Mouse (Mus musculus): ENCODE data around the gene Dpp6. TPM values are rescaled to one million over a fixed set of nuclear protein-coding genes. Genes with fewer than 3 reads are reported as not detected.
"Not testable (repeated sequence)": the region's sequence is repeated elsewhere in the genome, so short reads cannot be mapped to it uniquely, and the experiment has no call there.

Gene Dpp6
- polyA plus RNA-seq, 1 experiment = 0.64 TPM

- DNase-seq (ENCODE audit: low read depth, low spot score) = no peak
- WGBS = 71% methylated on average over 7 of the region's 7 CpGs
These were observed 600.4 kb downstream of the Dpp6 start for GRCm38 (mm10) chr5:27417398-27417797.

- WGBS = 78% methylated on average over 1 of the region's 1 CpGs
These were observed 601.9 kb downstream of the Dpp6 start for GRCm38 (mm10) chr5:27418856-27419255.

GRCm38 (mm10) chr5:27421090-27421635 lies 604.2 kb downstream of the Dpp6 start:
- WGBS = 28% methylated on average over 4 of the region's 4 CpGs
- DNase-seq (ENCODE audit: low read depth, low spot score) = no peak

More at GRCm38 (mm10) chr5:27418856-27419255, 601.9 kb downstream of the Dpp6 start:
- DNase-seq (ENCODE audit: low read depth, low spot score) = no peak

GRCm38 (mm10) chr5:27423766-27424165 lies 606.8 kb downstream of the Dpp6 start:
- no peak for DNase-seq (ENCODE audit: low read depth, low spot score)
- WGBS = 70% methylated on average over 3 of the region's 3 CpGs

- WGBS = 65% methylated on average over 3 of the region's 3 CpGs
- no peak for DNase-seq (ENCODE audit: low read depth, low spot score)
These were observed 607.6 kb downstream of the Dpp6 start for GRCm38 (mm10) chr5:27424484-27425080.

- DNase-seq (ENCODE audit: low read depth, low spot score) = no peak
- 84% methylated on average over 1 of the region's 1 CpGs for WGBS
These were observed 609.2 kb downstream of the Dpp6 start for GRCm38 (mm10) chr5:27426200-27426599.

- DNase-seq (ENCODE audit: low read depth, low spot score) = no peak
These were observed 616.6 kb downstream of the Dpp6 start for GRCm38 (mm10) chr5:27433584-27433983.

- WGBS = 32% methylated on average over 3 of the region's 3 CpGs
- no peak for DNase-seq (ENCODE audit: low read depth, low spot score)
These were observed 636.3 kb downstream of the Dpp6 start for GRCm38 (mm10) chr5:27453201-27453845.

GRCm38 (mm10) chr5:27454386-27454785 lies 637.4 kb downstream of the Dpp6 start:
- no peak for DNase-seq (ENCODE audit: low read depth, low spot score)
- WGBS = 73% methylated on average over 3 of the region's 3 CpGs

- no peak for DNase-seq (ENCODE audit: low read depth, low spot score)
- 59% methylated on average over 1 of the region's 1 CpGs for WGBS
These were observed 640.0 kb downstream of the Dpp6 start for GRCm38 (mm10) chr5:27456981-27457380.

- WGBS = 41% methylated on average over 1 of the region's 1 CpGs
- DNase-seq (ENCODE audit: low read depth, low spot score) = no peak
These were observed 640.7 kb downstream of the Dpp6 start for GRCm38 (mm10) chr5:27457686-27458085.

- 65% methylated on average over 4 of the region's 4 CpGs for WGBS
- DNase-seq (ENCODE audit: low read depth, low spot score) = no peak
These were observed 658.0 kb downstream of the Dpp6 start for GRCm38 (mm10) chr5:27474964-27475465.

- no peak for DNase-seq (ENCODE audit: low read depth, low spot score)
- 83% methylated on average over 2 of the region's 2 CpGs for WGBS
These were observed 664.7 kb downstream of the Dpp6 start for GRCm38 (mm10) chr5:27481706-27482105.

GRCm38 (mm10) chr5:27486138-27486537 lies 669.1 kb downstream of the Dpp6 start:
- DNase-seq (ENCODE audit: low read depth, low spot score) = no peak
- WGBS = 30% methylated on average over 1 of the region's 1 CpGs

GRCm38 (mm10) chr5:27490942-27491341 lies 673.9 kb downstream of the Dpp6 start:
- WGBS = 80% methylated on average over 4 of the region's 4 CpGs
- no peak for DNase-seq (ENCODE audit: low read depth, low spot score)

GRCm38 (mm10) chr5:27501338-27501737 lies 684.3 kb downstream of the Dpp6 start, which contains the start of gene Speer4b:
TSS of gene Speer4b (minus strand) at chr5:27501438.
- 33% methylated on average over 1 of the region's 1 CpGs for WGBS
- DNase-seq (ENCODE audit: low read depth, low spot score) = not testable (repeated sequence)

GRCm38 (mm10) chr5:27518716-27519115 lies 701.7 kb downstream of the Dpp6 start:
- no peak for DNase-seq (ENCODE audit: low read depth, low spot score)

GRCm38 (mm10) chr5:27526906-27527305 lies 709.9 kb downstream of the Dpp6 start:
- DNase-seq (ENCODE audit: low read depth, low spot score) = no peak
- WGBS = 83% methylated on average over 1 of the region's 1 CpGs

GRCm38 (mm10) chr5:27544816-27545270 lies 727.8 kb downstream of the Dpp6 start:
- DNase-seq (ENCODE audit: low read depth, low spot score) = no peak
- WGBS = 7% methylated on average over 2 of the region's 2 CpGs

GRCm38 (mm10) chr5:27549291-27549690 lies 732.3 kb downstream of the Dpp6 start:
- DNase-seq (ENCODE audit: low read depth, low spot score) = no peak
- 85% methylated on average over 4 of the region's 4 CpGs for WGBS

GRCm38 (mm10) chr5:27565700-27566099 lies 748.7 kb downstream of the Dpp6 start:
- no peak for DNase-seq (ENCODE audit: low read depth, low spot score)
- WGBS = 60% methylated on average over 7 of the region's 7 CpGs

Data from large intestine, adult 2 months (tissue).